ENCODE assay signal across 21 mouse cellular contexts in the genomic region with DNA sequence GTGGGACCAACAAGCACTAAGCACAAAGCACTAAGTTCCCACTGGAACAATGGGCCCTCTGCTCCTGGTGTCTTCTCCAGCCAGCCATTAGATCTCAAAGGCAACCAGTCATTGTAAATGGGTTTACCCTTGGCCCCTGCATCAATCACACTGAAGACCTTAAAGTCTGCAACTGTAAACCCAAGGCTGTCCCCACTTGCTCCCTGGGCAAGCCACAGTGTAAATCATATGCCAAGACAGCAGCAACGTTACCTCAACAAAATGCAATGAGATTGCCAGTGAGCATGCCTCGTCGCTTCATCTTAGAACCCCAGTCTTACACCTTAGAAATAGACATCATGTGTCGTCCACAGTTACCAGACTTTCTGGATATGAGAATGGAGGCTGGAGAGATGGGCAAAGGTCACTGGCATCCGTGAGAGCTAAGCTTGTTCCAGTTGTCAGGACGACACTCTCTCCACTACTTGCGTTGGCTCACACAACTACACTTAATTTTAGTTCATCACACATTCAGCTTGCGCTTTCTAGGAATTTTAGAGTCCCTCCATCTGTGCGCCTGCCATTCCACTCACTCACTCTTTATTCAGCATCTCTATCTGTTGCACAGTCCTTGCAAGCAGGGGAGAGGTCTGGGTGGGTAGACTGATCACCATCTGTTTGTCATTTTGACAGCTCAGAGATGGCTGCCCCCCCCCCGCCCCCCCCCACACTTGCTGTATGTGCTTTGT.
DNase-seq lines count a peak whose midpoint lies in the region; ATAC-seq and TF ChIP-seq lines count a peak whose summit lies in the region.
"Had no signal": no experiment of that assay in that cellular context is flagged by ENCODE, and none has a peak within 500 bp of the region (broad histone marks: within the 10 kb centered on the region; RNA-seq: fewer than 3 reads in every experiment).

No protein-coding gene starts in this region.

- H3K9me3 ChIP-seq in midbrain, embryonic 16.5 days (replicated peaks; ENCODE audit: control insufficient read depth, low read length, poor library complexity, severe bottlenecking), result no peaks in the 10 kb centered on the region
- no peaks in the 10 kb centered on the region for H3K9me3 ChIP-seq in midbrain, postnatal 0 days (ENCODE audit: low read length)
- H3K9me3 ChIP-seq in forebrain, embryonic 12.5 days, result no peaks in the 10 kb centered on the region
- no peaks in the 10 kb centered on the region for H3K9me3 ChIP-seq in kidney, embryonic 15.5 days (replicated peaks)
- H3K9me3 ChIP-seq: embryonic facial prominence, embryonic 13.5 days; heart, embryonic 10.5 days; stomach, embryonic 15.5 days had no signal

- H3K9ac ChIP-seq in midbrain, embryonic 16.5 days (ENCODE audit: low read depth, low read length), result no peak overlapping the region
- H3K9ac ChIP-seq in midbrain, postnatal 0 days (replicated peaks; ENCODE audit: low read length, poor library complexity, severe bottlenecking), result no peak overlapping the region
- H3K9ac ChIP-seq in forebrain, embryonic 12.5 days, result no peak overlapping the region
- H3K9ac ChIP-seq in kidney, embryonic 15.5 days, result no peak overlapping the region
- H3K9ac ChIP-seq: embryonic facial prominence, embryonic 13.5 days; lung, embryonic 14.5 days; stomach, embryonic 15.5 days had no signal

- no peaks in the 10 kb centered on the region for H3K27me3 ChIP-seq in midbrain, embryonic 16.5 days (ENCODE audit: control insufficient read depth, insufficient read depth, low read depth, low read length)
- H3K27me3 ChIP-seq in midbrain, postnatal 0 days (ENCODE audit: insufficient read depth, low read length), result no peaks in the 10 kb centered on the region
- no peaks in the 10 kb centered on the region; the same call in 1 of the 2 replicates for H3K27me3 ChIP-seq in forebrain, embryonic 12.5 days
- no peaks in the 10 kb centered on the region for H3K27me3 ChIP-seq in kidney, embryonic 15.5 days
- H3K27me3 ChIP-seq: embryonic facial prominence, embryonic 13.5 days; Patski; stomach, embryonic 15.5 days had no signal

- no peak overlapping the region for H3K4me3 ChIP-seq in midbrain, embryonic 16.5 days (ENCODE audit: low read depth, low read length)
- no peak overlapping the region for H3K4me3 ChIP-seq in midbrain, postnatal 0 days (ENCODE audit: low read depth, low read length)
- H3K4me3 ChIP-seq in forebrain, embryonic 12.5 days (replicated peaks), result no peak overlapping the region
- no peak overlapping the region for H3K4me3 ChIP-seq in kidney, embryonic 15.5 days (replicated peaks)
- H3K4me3 ChIP-seq: embryonic facial prominence, embryonic 13.5 days; heart, embryonic 10.5 days; stomach, embryonic 15.5 days had no signal

- no peaks in the 10 kb centered on the region for H3K36me3 ChIP-seq in midbrain, embryonic 16.5 days (ENCODE audit: control insufficient read depth, insufficient read depth, low read length)
- no peaks in the 10 kb centered on the region for H3K36me3 ChIP-seq in midbrain, postnatal 0 days (ENCODE audit: insufficient read depth, low read length)
- no peaks in the 10 kb centered on the region for H3K36me3 ChIP-seq in forebrain, embryonic 12.5 days (replicated peaks)
- no peaks in the 10 kb centered on the region for H3K36me3 ChIP-seq in kidney, embryonic 15.5 days
- H3K36me3 ChIP-seq: heart, embryonic 10.5 days; stomach, embryonic 15.5 days had no signal

- 78% methylated on average over 10 of the region's 10 CpGs for WGBS in midbrain, embryonic 16.5 days
- 80% methylated on average over 10 of the region's 10 CpGs for WGBS in midbrain, postnatal 0 days
- 73% methylated on average over 10 of the region's 10 CpGs for WGBS in forebrain, embryonic 12.5 days
- WGBS in kidney, embryonic 15.5 days, result 72% methylated on average over 10 of the region's 10 CpGs

- H3K4me2 ChIP-seq in midbrain, embryonic 16.5 days (ENCODE audit: low read length), result no peak overlapping the region
- H3K4me2 ChIP-seq in midbrain, postnatal 0 days (ENCODE audit: low read depth, low read length, poor library complexity, severe bottlenecking), result no peak overlapping the region
- H3K4me2 ChIP-seq in forebrain, embryonic 12.5 days, result no peak overlapping the region
- H3K4me2 ChIP-seq in kidney, embryonic 15.5 days, result no peak overlapping the region
- H3K4me2 ChIP-seq: embryonic facial prominence, embryonic 13.5 days; liver, embryonic 11.5 days; lung, embryonic 14.5 days; midbrain, embryonic 11.5 days; stomach, embryonic 15.5 days had no signal

- H3K4me1 ChIP-seq in midbrain, embryonic 16.5 days (ENCODE audit: control insufficient read depth, insufficient read depth, low read length), result peaks cover 10% of the 10 kb centered on the region
- 0 out of 2 replicates have a peak, but pooled peaks cover 3% of the 10 kb centered on the region for H3K4me1 ChIP-seq in midbrain, postnatal 0 days (ENCODE audit: insufficient read depth, low read length)
- peaks cover 17% of the 10 kb centered on the region for H3K4me1 ChIP-seq in forebrain, embryonic 12.5 days
- H3K4me1 ChIP-seq in kidney, embryonic 15.5 days, result peaks cover 6% of the 10 kb centered on the region; the same call in 1 of the 2 replicates
- H3K4me1 ChIP-seq: stomach, embryonic 15.5 days had no signal

- no peak for TF ChIP-seq CTCF in midbrain, postnatal 0 days (IDR thresholded peaks at IDR 0.05)

- DNase-seq in heart, adult 11 months, result peak; percentile 82
- DNase-seq in heart, adult 9 months (ENCODE audit: low spot score in 2 of 2), result no peak
- DNase-seq in midbrain, postnatal 0 days (ENCODE audit: low spot score), result no peak
- no peak for DNase-seq in embryo, embryonic 9.5 days (ENCODE audit: extremely low spot score)
- DNase-seq: cerebellum, adult 9-10 months; gastrocnemius, postnatal 14 days; heart, postnatal 10 days; kidney, adult 2 months; kidney, postnatal 25 days; lung, postnatal 4 days had no signal

- no peak for ATAC-seq in midbrain, embryonic 16.5 days
- ATAC-seq in midbrain, postnatal 0 days (ENCODE audit: low FRiP score), result no peak
- ATAC-seq in forebrain, embryonic 12.5 days (ENCODE audit: low FRiP score), result peak; percentile 69; the same call in 1 of the 2 replicates
- ATAC-seq in kidney, embryonic 15.5 days (replicated peaks; ENCODE audit: low FRiP score), result no peak
- ATAC-seq: activated CD4-positive, CD25-positive, alpha-beta regulatory T cell, adult 4 months; Patski had no signal

- H3K27ac ChIP-seq in midbrain, embryonic 16.5 days (ENCODE audit: low read length), result peak overlapping the region; percentile 30
- no peak overlapping the region for H3K27ac ChIP-seq in midbrain, postnatal 0 days (ENCODE audit: low read depth, low read length)
- H3K27ac ChIP-seq in forebrain, embryonic 12.5 days, result peak overlapping the region; percentile 68
- no peak overlapping the region for H3K27ac ChIP-seq in kidney, embryonic 15.5 days
- H3K27ac ChIP-seq: embryonic facial prominence, embryonic 13.5 days; heart, embryonic 10.5 days; stomach, embryonic 15.5 days had no signal

Comparison
In these comparisons a context has a peak if more than half of its experiments do, and no peak if none do; other contexts are left out.
1. H3K27ac ChIP-seq: peak in midbrain, embryonic 16.5 days (single experiment) and forebrain, embryonic 12.5 days (single experiment); none in midbrain, postnatal 0 days (single experiment) and kidney, embryonic 15.5 days (single experiment).